Mouse (Mus musculus): ENCODE results near the gene Plin1.

- TF ChIP-seq FLI1 (IDR thresholded peaks at IDR 0.05; ENCODE audit: low read length), result no peak
- TF ChIP-seq GATA1 (IDR thresholded peaks at IDR 0.05; ENCODE audit: borderline replicate concordance, low read length), result no peak
These were observed 28.6 kb upstream of the Plin1 start for GRCm38 (mm10) chr7:79761124-79761876.

Data from megakaryocyte, embryonic 14.5 days (primary cell).